Mouse (Mus musculus) testis, adult 2 months (tissue): ENCODE results near the gene Nek2.

Source experiments
- CTCF ChIP-seq: fragments of 200-500 bp; IDR thresholded peaks from 2 replicates; pipeline ENCODE4 v1.5.1; 2012; ENCODE audit warnings: low read depth, mild to moderate bottlenecking, inconsistent platforms, low read length, moderate library complexity; ENCODE audit not compliant: control insufficient read depth, insufficient read depth, insufficient replicate concordance
- POLR2A ChIP-seq: fragments of 200-500 bp; IDR thresholded peaks from 2 replicates; pipeline ENCODE4 v1.6.1; 2012; ENCODE audit warnings: low read depth, mild to moderate bottlenecking, inconsistent platforms, low read length, moderate library complexity; ENCODE audit not compliant: control insufficient read depth

DNA sequence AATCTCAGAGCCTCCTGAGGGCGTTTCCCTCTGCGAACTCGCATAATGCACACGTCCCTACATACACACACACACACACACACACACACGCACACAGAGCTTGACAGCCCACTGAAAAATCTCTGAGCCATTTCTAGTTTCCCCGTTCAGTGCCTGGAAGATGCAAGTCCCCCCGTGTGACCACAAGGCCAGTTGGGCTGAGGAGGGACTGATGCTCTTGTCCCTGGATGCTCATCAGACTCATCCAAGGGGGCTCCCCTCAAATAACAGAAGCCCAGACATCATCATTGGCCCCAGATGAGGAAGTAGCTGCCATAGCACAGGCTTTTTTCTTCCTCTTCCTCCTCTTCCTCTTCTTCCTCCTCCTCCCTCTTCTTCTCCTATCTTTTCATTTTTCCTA, 13.3 kb upstream of the Nek2 start:
- TF ChIP-seq CTCF (no peak), POLR2A (no peak)
